Mouse (Mus musculus) heart, embryonic 14.5 days (tissue): Measurements from ENCODE around the gene Jdp2. TPM values are rescaled to one million over a fixed set of nuclear protein-coding genes. Genes with fewer than 3 reads are reported as not detected.

Experiments used
- ATAC-seq: fragments of 200-750 bp; cut with Nextera tagmentation; 2 replicates; pipeline ENCODE4 v1.8.0; 2017; ENCODE audit warnings: low read depth, moderate TSS enrichment; ENCODE audit not compliant: insufficient number of reproducible peaks, insufficient read depth, low FRiP score
- H3K27ac ChIP-seq, 2 experiments: fragments of 200-500 bp in 1 of 2; fragments of 300-500 bp in 1 of 2; sonication (generic) in 1 of 2; replicated peaks in 1 of 2; 2 replicates each; pipeline ENCODE4 v1.5.1; 2012 to 2014; ENCODE audit warnings: low read depth in 2 of 2, low read length in 2 of 2, control low read depth in 1 of 2, mild to moderate bottlenecking in 1 of 2, mixed read lengths in 1 of 2; ENCODE audit not compliant: control insufficient read depth in 1 of 2, insufficient read depth in 1 of 2
- H3K27me3 ChIP-seq: fragments of 300-500 bp; sonication (generic); 2 replicates; pipeline ENCODE4 v1.6.1; 2014; ENCODE audit warnings: mild to moderate bottlenecking, low read length, control low read depth; ENCODE audit not compliant: control insufficient read depth, insufficient read depth
- H3K36me3 ChIP-seq: fragments of 300-500 bp; sonication (generic); 2 replicates; pipeline ENCODE4 v1.6.1; 2014; ENCODE audit warnings: mild to moderate bottlenecking, control low read depth, low read length, mixed read lengths; ENCODE audit not compliant: control insufficient read depth, insufficient read depth
- H3K4me1 ChIP-seq, 2 experiments: fragments of 200-500 bp in 1 of 2; fragments of 300-500 bp in 1 of 2; sonication (generic) in 1 of 2; 2 replicates each; pipeline ENCODE4 v1.6.1; 2012 to 2014; ENCODE audit warnings: low read length in 2 of 2, control low read depth in 1 of 2, mixed read lengths in 1 of 2; ENCODE audit not compliant: control insufficient read depth in 2 of 2, insufficient read depth in 2 of 2
- H3K4me2 ChIP-seq: fragments of 300-500 bp; sonication (generic); 2 replicates; pipeline ENCODE4 v1.6.1; 2014; ENCODE audit warnings: mild to moderate bottlenecking, low read length
- H3K4me3 ChIP-seq, 2 experiments: fragments of 200-500 bp in 1 of 2; fragments of 300-500 bp in 1 of 2; sonication (generic) in 1 of 2; 2 replicates each; pipeline ENCODE4 v1.5.1; 2012 to 2014; ENCODE audit warnings: low read length in 2 of 2, mild to moderate bottlenecking in 2 of 2, control low read depth in 1 of 2, low read depth in 1 of 2, moderate library complexity in 1 of 2; ENCODE audit not compliant: control insufficient read depth in 1 of 2, insufficient read depth in 1 of 2
- H3K9ac ChIP-seq: fragments of 300-500 bp; sonication (generic); 2 replicates; pipeline ENCODE4 v1.6.1; 2014; ENCODE audit warnings: mild to moderate bottlenecking, low read length
- H3K9me3 ChIP-seq: fragments of 300-500 bp; sonication (generic); 2 replicates; pipeline ENCODE4 v1.6.1; 2016; ENCODE audit warnings: low read length, control low read depth; ENCODE audit not compliant: control insufficient read depth
- WGBS: fragments of 180-500 bp; shearing (Covaris S2); extraction: QIAGEN DNeasy Blood & Tissue Kit; methylation state at CpG from one replicate; pipeline ENCODE4 v1.1.7; 2014; 5-methylcytosine and 5-hydroxymethylcytosine counted together
- polyA plus RNA-seq: library from polyadenylated mRNA; unstranded; fragments of >200 nt; fragmentation: Nextera tagmentation; extraction: Ambion mirVana; gene quantifications from 2 replicates; pipeline ENCODE4 v1.2.1, GENCODE M21; 2014

Jdp2 gene
- polyA plus RNA-seq, 1 experiment from 2014 or later, result 0.61 TPM

GRCm38 (mm10) chr12:85601531-85601930, 2.7 kb downstream of the Jdp2 start:
- H3K9me3 ChIP-seq, result no peaks in the 10 kb centered on the region
- no peak overlapping the region for H3K9ac ChIP-seq
- no peak overlapping the region for H3K4me3 ChIP-seq
- H3K27me3 ChIP-seq, result no peaks in the 10 kb centered on the region
- H3K36me3 ChIP-seq, result peaks cover 12% of the 10 kb centered on the region; the same call in 1 of the 2 replicates
- no peak overlapping the region for H3K4me2 ChIP-seq
- no peak for ATAC-seq
- peaks cover 33 to 56% of the 10 kb centered on the region in 2 experiments for H3K4me1 ChIP-seq
- no peak overlapping the region for H3K27ac ChIP-seq
- WGBS, result 76% methylated on average over 6 of the region's 6 CpGs

GRCm38 (mm10) chr12:85602153-85602552, 3.3 kb downstream of the Jdp2 start:
- Histone ChIP-seq H3K27me3 (no peaks in the 10 kb centered on the region), H3K36me3 (peaks cover 12% of the 10 kb centered on the region; the same call in 1 of the 2 replicates), H3K9ac (no peak overlapping the region), H3K9me3 (no peaks in the 10 kb centered on the region), H3K4me2 (no peak overlapping the region), H3K4me1 (peaks cover 34 to 61% of the 10 kb centered on the region in 2 experiments), H3K27ac (no peak overlapping the region), H3K4me3 (no peak overlapping the region)
- 68% methylated on average over 2 of the region's 2 CpGs for WGBS
- no peak for ATAC-seq

- 71% methylated on average over 12 of the region's 12 CpGs for WGBS
- H3K4me3 ChIP-seq, result no peak overlapping the region
- H3K4me1 ChIP-seq, result peaks cover 38 to 68% of the 10 kb centered on the region in 2 experiments
- no peak overlapping the region for H3K4me2 ChIP-seq
- no peaks in the 10 kb centered on the region for H3K27me3 ChIP-seq
- H3K9ac ChIP-seq, result no peak overlapping the region
- H3K9me3 ChIP-seq, result no peaks in the 10 kb centered on the region
- H3K36me3 ChIP-seq, result peaks cover 13% of the 10 kb centered on the region; the same call in 1 of the 2 replicates
- no peak for ATAC-seq
- H3K27ac ChIP-seq, result no peak overlapping the region
Measured at GRCm38 (mm10) chr12:85602811-85603210, 4.0 kb downstream of the Jdp2 start.

GRCm38 (mm10) chr12:85603767-85604166, 4.9 kb downstream of the Jdp2 start:
- H3K9me3 ChIP-seq, result no peaks in the 10 kb centered on the region
- ATAC-seq, result no peak
- H3K4me2 ChIP-seq, result no peak overlapping the region
- H3K4me3 ChIP-seq, result no peak overlapping the region
- 75% methylated on average over 9 of the region's 9 CpGs for WGBS
- H3K36me3 ChIP-seq, result peaks cover 22% of the 10 kb centered on the region
- no peak overlapping the region for H3K9ac ChIP-seq
- H3K4me1 ChIP-seq, result peaks cover 36 to 62% of the 10 kb centered on the region in 2 experiments
- no peak overlapping the region for H3K27ac ChIP-seq
- H3K27me3 ChIP-seq, result no peaks in the 10 kb centered on the region

GRCm38 (mm10) chr12:85604301-85604998, 5.6 kb downstream of the Jdp2 start:
- H3K4me1 ChIP-seq, result peaks cover 36 to 62% of the 10 kb centered on the region in 2 experiments
- H3K27me3 ChIP-seq, result no peaks in the 10 kb centered on the region
- no peak overlapping the region for H3K9ac ChIP-seq
- 40% methylated on average over 9 of the region's 9 CpGs for WGBS
- no peak overlapping the region for H3K27ac ChIP-seq
- H3K4me2 ChIP-seq, result no peak overlapping the region
- no peak overlapping the region for H3K4me3 ChIP-seq
- H3K9me3 ChIP-seq, result no peaks in the 10 kb centered on the region
- peaks cover 29% of the 10 kb centered on the region for H3K36me3 ChIP-seq
- ATAC-seq, result no peak

- ATAC-seq, result no peak
- peaks cover 17 to 40% of the 10 kb centered on the region in 2 experiments for H3K4me1 ChIP-seq
- H3K4me2 ChIP-seq, result no peak overlapping the region
- H3K9me3 ChIP-seq, result no peaks in the 10 kb centered on the region
- H3K4me3 ChIP-seq, result no peak overlapping the region
- no peak overlapping the region for H3K27ac ChIP-seq
- peaks cover 48% of the 10 kb centered on the region for H3K36me3 ChIP-seq
- H3K9ac ChIP-seq, result no peak overlapping the region
- no peaks in the 10 kb centered on the region for H3K27me3 ChIP-seq
- WGBS, result 68% methylated on average over 14 of the region's 14 CpGs
Measured at GRCm38 (mm10) chr12:85607519-85608449, 9.0 kb downstream of the Jdp2 start.

GRCm38 (mm10) chr12:85610167-85610566, 11.3 kb downstream of the Jdp2 start:
- no peak for ATAC-seq
- H3K36me3 ChIP-seq, result peaks cover 49% of the 10 kb centered on the region
- H3K4me2 ChIP-seq, result no peak overlapping the region
- no peaks in the 10 kb centered on the region for H3K9me3 ChIP-seq
- no peak overlapping the region for H3K9ac ChIP-seq
- 84% methylated on average over 9 of the region's 9 CpGs for WGBS
- no peaks in the 10 kb centered on the region for H3K27me3 ChIP-seq
- peaks cover 10 to 21% of the 10 kb centered on the region in 2 experiments for H3K4me1 ChIP-seq
- no peak overlapping the region for H3K4me3 ChIP-seq
- H3K27ac ChIP-seq, result no peak overlapping the region
